Mouse (Mus musculus): ENCODE data around the gene Pced1b. TPM values are rescaled to one million over a fixed set of nuclear protein-coding genes. Genes with fewer than 3 reads are reported as not detected.
"Not testable (repeated sequence)": the region's sequence is repeated elsewhere in the genome, so short reads cannot be mapped to it uniquely, and the experiment has no call there.

Gene Pced1b
- polyA plus RNA-seq, 1 experiment from 2014 or later, result 3.6 TPM

DNA sequence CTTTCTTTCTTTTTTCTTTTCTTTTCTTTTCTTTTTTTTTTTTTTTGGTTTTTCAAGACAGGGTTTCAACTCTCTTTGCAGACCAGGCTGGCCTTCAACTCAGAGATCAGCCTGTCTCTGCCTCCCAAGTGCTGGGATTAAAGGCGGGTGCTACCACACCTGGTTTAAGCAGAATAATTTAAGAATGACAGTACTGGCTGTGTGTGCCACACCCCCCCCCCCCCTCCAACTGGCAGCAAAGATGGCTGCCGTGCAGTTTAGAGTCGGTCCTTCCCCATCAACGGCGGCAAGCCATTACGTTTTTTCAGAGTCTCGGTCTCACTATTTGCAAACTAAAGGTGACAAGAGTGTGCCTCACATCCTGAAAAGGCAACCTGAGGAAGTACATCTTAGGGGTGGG, 124.0 kb downstream of the Pced1b start:
- no peak for ATAC-seq (ENCODE audit: low FRiP score, low read depth)
- Histone ChIP-seq H3K4me1 (peaks cover 7% of the 10 kb centered on the region; the same call in 1 of the 2 replicates), H3K4me3 (no peak overlapping the region), H3K9me3 (no peaks in the 10 kb centered on the region), H3K36me3 (no peaks in the 10 kb centered on the region), H3K27ac (no peak overlapping the region), H3K27me3 (replicated peaks) (no peaks in the 10 kb centered on the region), H3K9ac (no peak overlapping the region), H3K4me2 (replicated peaks) (no peak overlapping the region)
- 95% methylated on average over 7 of the region's 7 CpGs for WGBS

DNA sequence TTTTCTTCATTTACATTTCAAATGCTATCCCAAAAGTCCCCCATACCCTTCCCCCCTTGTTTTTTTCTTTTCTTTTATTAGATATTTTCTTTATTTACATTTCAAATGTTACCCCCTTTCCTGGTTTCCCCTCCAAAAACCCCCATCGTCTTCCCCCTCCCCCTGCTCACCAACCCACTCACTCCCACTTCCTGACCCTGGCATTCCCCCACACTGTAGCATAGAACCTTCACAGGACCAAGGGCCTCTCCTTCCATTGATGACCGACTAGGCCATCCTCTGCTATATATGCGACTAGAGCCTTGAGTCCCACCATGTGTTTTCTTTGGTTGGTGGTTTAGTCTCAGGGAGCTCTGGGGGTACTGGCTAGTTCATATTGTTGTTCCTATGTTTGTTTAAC, 125.1 kb downstream of the Pced1b start:
- not testable (repeated sequence) for H3K4me3 ChIP-seq; H3K9ac ChIP-seq; H3K9me3 ChIP-seq; H3K27ac ChIP-seq; H3K36me3 ChIP-seq; ATAC-seq (ENCODE audit: low FRiP score, low read depth); H3K4me2 ChIP-seq (replicated peaks); H3K27me3 ChIP-seq (replicated peaks)
- WGBS, result 52% methylated on average over 3 of the region's 3 CpGs
- peaks cover 13% of the 10 kb centered on the region for H3K4me1 ChIP-seq

GRCm38 (mm10) chr15:97372611-97373131, 125.8 kb downstream of the Pced1b start:
- no peak for ATAC-seq (ENCODE audit: low FRiP score, low read depth)
- Histone ChIP-seq H3K9ac (no peak overlapping the region), H3K27ac (no peak overlapping the region), H3K9me3 (no peaks in the 10 kb centered on the region), H3K27me3 (replicated peaks) (0 out of 2 replicates have a peak, but pooled peaks cover 4% of the 10 kb centered on the region), H3K4me3 (no peak overlapping the region), H3K4me1 (peaks cover 13% of the 10 kb centered on the region), H3K4me2 (replicated peaks) (no peak overlapping the region), H3K36me3 (no peaks in the 10 kb centered on the region)
- 46% methylated on average over 6 of the region's 6 CpGs for WGBS

- Histone ChIP-seq H3K9ac (no peak overlapping the region), H3K4me1 (peaks cover 13% of the 10 kb centered on the region), H3K9me3 (no peaks in the 10 kb centered on the region), H3K36me3 (no peaks in the 10 kb centered on the region), H3K27me3 (replicated peaks) (0 out of 2 replicates have a peak, but pooled peaks cover 4% of the 10 kb centered on the region), H3K4me2 (replicated peaks) (peak overlapping the region; percentile 47), H3K4me3 (no peak overlapping the region), H3K27ac (no peak overlapping the region)
- no peak for ATAC-seq (ENCODE audit: low FRiP score, low read depth)
- WGBS, result 13% methylated on average over 25 of the region's 25 CpGs
Measured at GRCm38 (mm10) chr15:97373203-97374084, 126.5 kb downstream of the Pced1b start.

DNA sequence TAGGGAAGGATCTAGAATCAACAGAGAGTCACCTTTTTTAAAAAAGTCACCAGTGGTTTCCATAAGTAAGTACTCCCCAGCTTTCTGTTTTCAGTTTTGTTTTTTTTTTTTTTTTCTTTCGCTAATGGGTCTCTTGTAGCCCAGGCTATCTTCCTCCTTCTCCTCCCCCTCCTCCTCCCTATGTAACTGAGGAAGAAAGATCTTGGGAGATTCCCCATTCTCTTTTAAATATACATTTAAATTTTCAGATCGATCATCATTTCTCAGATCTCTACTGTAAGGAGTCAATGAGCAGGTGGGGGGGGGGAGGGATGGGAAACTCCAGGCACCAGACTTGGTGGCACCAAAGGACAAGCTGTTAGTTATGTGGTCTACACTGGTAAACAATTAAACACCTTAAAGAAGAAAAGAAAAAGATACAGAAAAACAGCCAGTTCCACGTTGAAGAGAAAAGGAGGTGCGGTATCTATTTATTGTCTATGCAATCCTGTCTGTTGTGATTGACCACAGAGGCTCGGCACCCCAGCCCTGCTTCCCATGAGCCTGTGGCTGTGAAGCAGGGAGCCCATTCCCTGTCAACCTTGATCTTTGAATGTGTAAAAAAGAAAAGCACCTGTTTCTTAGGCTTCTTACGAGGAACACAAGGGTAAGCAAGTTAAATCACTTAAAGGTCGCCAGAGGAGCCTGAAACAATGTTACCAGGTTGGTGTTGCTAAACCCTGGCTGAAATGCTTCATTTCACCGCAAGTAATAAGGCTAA, 127.4 kb downstream of the Pced1b start:
- 60% methylated on average over 8 of the region's 8 CpGs for WGBS
- no peak for ATAC-seq (ENCODE audit: low FRiP score, low read depth)
- H3K4me2 ChIP-seq (replicated peaks), result no peak overlapping the region; the same call in 1 of the 2 replicates

GRCm38 (mm10) chr15:97374845-97375720, 128.2 kb downstream of the Pced1b start:
- H3K27me3 ChIP-seq (replicated peaks), result 0 out of 2 replicates have a peak, but pooled peaks cover 4% of the 10 kb centered on the region
- H3K4me1 ChIP-seq, result peaks cover 13% of the 10 kb centered on the region
- no peak overlapping the region for H3K9ac ChIP-seq
- no peak overlapping the region for H3K4me2 ChIP-seq (replicated peaks)
- ATAC-seq (ENCODE audit: low FRiP score, low read depth), result no peak
- H3K4me3 ChIP-seq, result no peak overlapping the region
- H3K36me3 ChIP-seq, result no peaks in the 10 kb centered on the region
- WGBS, result 85% methylated on average over 15 of the region's 15 CpGs
- no peak overlapping the region for H3K27ac ChIP-seq
- H3K9me3 ChIP-seq, result no peaks in the 10 kb centered on the region

More for the DNA sequence above, 127.4 kb downstream of the Pced1b start:
- Histone ChIP-seq H3K4me1 (peaks cover 13% of the 10 kb centered on the region), H3K36me3 (no peaks in the 10 kb centered on the region), H3K27me3 (replicated peaks) (0 out of 2 replicates have a peak, but pooled peaks cover 4% of the 10 kb centered on the region), H3K4me3 (no peak overlapping the region), H3K9me3 (no peaks in the 10 kb centered on the region), H3K27ac (no peak overlapping the region), H3K9ac (no peak overlapping the region)

DNA sequence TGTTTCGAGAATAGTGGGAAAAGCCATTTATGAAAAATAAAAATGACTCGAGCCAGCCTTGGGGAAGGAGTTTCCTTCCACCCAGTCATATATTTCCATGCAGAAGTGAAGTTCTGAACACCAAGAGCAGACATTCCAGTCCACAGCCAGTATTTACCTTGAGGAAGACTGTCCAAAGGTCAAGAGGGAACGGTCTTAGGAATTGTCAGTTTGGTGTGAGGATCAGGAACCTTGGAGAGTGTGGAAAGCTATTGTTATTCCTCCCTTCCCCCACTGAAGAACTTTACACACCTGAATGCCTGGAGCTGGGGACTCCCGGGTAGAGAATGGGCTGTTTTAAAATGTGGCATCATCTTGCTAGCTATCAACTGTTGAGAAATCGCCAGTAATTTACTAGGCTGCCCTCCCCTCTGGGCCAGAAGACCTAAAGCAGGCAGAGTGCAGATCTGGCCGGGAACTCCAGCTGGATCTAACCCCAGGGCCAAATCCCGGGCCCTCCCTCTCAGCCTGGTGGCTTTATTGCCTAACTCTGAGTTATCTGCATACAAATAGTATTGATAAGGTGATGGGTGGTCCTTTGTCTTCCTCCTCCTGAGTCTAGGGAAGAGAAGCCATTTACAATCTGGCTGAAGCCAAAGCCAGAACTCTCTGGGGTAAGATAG, 129.3 kb downstream of the Pced1b start:
- Histone ChIP-seq H3K27ac (no peak overlapping the region), H3K4me3 (no peak overlapping the region), H3K9me3 (no peaks in the 10 kb centered on the region), H3K9ac (no peak overlapping the region), H3K4me2 (replicated peaks) (no peak overlapping the region), H3K4me1 (peaks cover 13% of the 10 kb centered on the region), H3K27me3 (replicated peaks) (0 out of 2 replicates have a peak, but pooled peaks cover 4% of the 10 kb centered on the region), H3K36me3 (no peaks in the 10 kb centered on the region)
- WGBS, result 28% methylated on average over 7 of the region's 7 CpGs
- ATAC-seq (ENCODE audit: low FRiP score, low read depth), result no peak

DNA sequence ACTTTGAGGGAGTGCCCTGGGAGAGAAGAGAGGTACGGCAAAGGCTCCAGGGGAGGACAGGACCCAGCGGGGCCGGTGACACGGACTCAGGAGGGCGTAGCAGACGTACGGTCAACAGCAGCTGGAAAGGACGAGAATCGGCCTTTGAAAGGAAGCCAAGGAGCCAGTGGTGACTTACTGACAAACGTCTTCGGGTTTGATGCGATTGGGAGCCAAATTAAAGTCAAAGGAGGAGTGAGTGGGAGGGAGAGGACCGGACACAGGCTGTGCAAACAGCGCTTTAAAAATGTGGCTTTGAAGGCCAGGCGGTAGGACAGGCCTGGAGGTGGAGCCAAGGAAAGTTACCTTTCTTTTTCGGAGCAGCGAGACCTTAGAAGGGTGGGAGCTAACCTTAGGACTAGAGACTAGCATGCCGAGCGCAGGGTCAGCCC, 129.9 kb downstream of the Pced1b start:
- WGBS, result 8% methylated on average over 19 of the region's 19 CpGs

DNA sequence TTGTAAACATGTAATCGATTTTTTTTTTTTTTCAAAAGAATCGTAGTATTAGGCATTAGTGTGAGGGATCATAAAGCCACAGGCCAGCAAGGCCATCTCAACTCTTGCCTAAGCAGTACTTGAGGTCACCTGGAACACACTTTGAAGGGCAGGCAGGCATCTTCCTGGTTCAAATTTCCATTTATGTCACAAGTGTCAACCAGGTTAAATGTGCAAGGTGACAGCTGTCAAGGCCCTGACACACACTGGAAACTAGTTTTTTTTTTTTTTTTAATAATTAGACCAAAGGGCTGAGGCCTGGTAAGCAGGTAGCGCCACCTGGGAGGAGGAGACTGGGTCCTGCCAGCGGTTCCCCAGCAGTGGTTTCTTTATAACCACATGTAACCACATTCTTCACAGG, 131.2 kb downstream of the Pced1b start:
- Histone ChIP-seq H3K27ac (no peak overlapping the region), H3K4me2 (replicated peaks) (no peak overlapping the region), H3K9me3 (no peaks in the 10 kb centered on the region), H3K4me3 (no peak overlapping the region), H3K27me3 (replicated peaks) (0 out of 2 replicates have a peak, but pooled peaks cover 4% of the 10 kb centered on the region), H3K4me1 (peaks cover 13% of the 10 kb centered on the region), H3K36me3 (no peaks in the 10 kb centered on the region), H3K9ac (no peak overlapping the region)
- no peak for ATAC-seq (ENCODE audit: low FRiP score, low read depth)
- WGBS, result 83% methylated on average over 4 of the region's 4 CpGs

More for the DNA sequence above, 129.9 kb downstream of the Pced1b start:
- Histone ChIP-seq H3K4me2 (replicated peaks) (peak overlapping the region; percentile 8; the same call in 1 of the 2 replicates), H3K4me3 (no peak overlapping the region), H3K4me1 (peaks cover 13% of the 10 kb centered on the region), H3K27ac (no peak overlapping the region), H3K36me3 (no peaks in the 10 kb centered on the region), H3K9ac (no peak overlapping the region), H3K9me3 (no peaks in the 10 kb centered on the region), H3K27me3 (replicated peaks) (0 out of 2 replicates have a peak, but pooled peaks cover 4% of the 10 kb centered on the region)
- ATAC-seq (ENCODE audit: low FRiP score, low read depth), result no peak

- no peaks in the 10 kb centered on the region for H3K9me3 ChIP-seq
- no peak overlapping the region for H3K4me3 ChIP-seq
- ATAC-seq (ENCODE audit: low FRiP score, low read depth), result no peak
- H3K27ac ChIP-seq, result no peak overlapping the region
- no peak overlapping the region for H3K9ac ChIP-seq
- WGBS, result 82% methylated on average over 11 of the region's 12 CpGs
- no peaks in the 10 kb centered on the region for H3K36me3 ChIP-seq
- H3K27me3 ChIP-seq (replicated peaks), result 0 out of 2 replicates have a peak, but pooled peaks cover 4% of the 10 kb centered on the region
- H3K4me2 ChIP-seq (replicated peaks), result no peak overlapping the region
- H3K4me1 ChIP-seq, result peaks cover 6% of the 10 kb centered on the region
Measured at GRCm38 (mm10) chr15:97379489-97380304, 132.8 kb downstream of the Pced1b start.

All from neural tube, embryonic 12.5 days (tissue).